Mouse (Mus musculus): ENCODE data around the gene Asic4.

Gene Asic4

GRCm38 (mm10) chr1:75463652-75464204 lies 13.5 kb downstream of the Asic4 start:
- DNase-seq (ENCODE audit: low spot score in 2 of 2), result no peak

- peak; percentile 79 to 88 for DNase-seq (ENCODE audit: low spot score in 2 of 2)
These were observed 17.1 kb downstream of the Asic4 start for GRCm38 (mm10) chr1:75467215-75467927.

GRCm38 (mm10) chr1:75469287-75469825 lies 19.1 kb downstream of the Asic4 start:
- no peak for DNase-seq (ENCODE audit: low spot score in 2 of 2)

- no peak for DNase-seq (ENCODE audit: low spot score in 2 of 2)
These were observed 26.2 kb downstream of the Asic4 start for GRCm38 (mm10) chr1:75476441-75476840.

- peak; percentile 86 to 88 for DNase-seq (ENCODE audit: low spot score in 2 of 2)
These were observed 27.2 kb downstream of the Asic4 start for GRCm38 (mm10) chr1:75477264-75477965.

GRCm38 (mm10) chr1:75477966-75478290 lies 27.7 kb downstream of the Asic4 start:
- DNase-seq (ENCODE audit: low spot score in 2 of 2), result peak in 1 of 2 experiments; percentile 25

- DNase-seq (ENCODE audit: low spot score in 2 of 2), result no peak
These were observed 28.3 kb downstream of the Asic4 start for GRCm38 (mm10) chr1:75478497-75478896.

GRCm38 (mm10) chr1:75478916-75479634 lies 28.8 kb downstream of the Asic4 start, which contains the start of the genes Chpf and Tmem198:
TSS of gene Chpf (minus strand) at chr1:75479307.
TSS of gene Tmem198 (plus strand) at chr1:75479532.
- DNase-seq (ENCODE audit: low spot score in 2 of 2), result peak; percentile 98

GRCm38 (mm10) chr1:75479635-75479989 lies 29.4 kb downstream of the Asic4 start:
- no peak for DNase-seq (ENCODE audit: low spot score in 2 of 2)

GRCm38 (mm10) chr1:75480036-75480435 lies 29.8 kb downstream of the Asic4 start:
- no peak for DNase-seq (ENCODE audit: low spot score in 2 of 2)

GRCm38 (mm10) chr1:75480735-75481134 lies 30.5 kb downstream of the Asic4 start:
- peak in 1 of 2 experiments; percentile 50 for DNase-seq (ENCODE audit: low spot score in 2 of 2)

- no peak for DNase-seq (ENCODE audit: low spot score in 2 of 2)
These were observed 36.3 kb downstream of the Asic4 start for GRCm38 (mm10) chr1:75486561-75486960.

GRCm38 (mm10) chr1:75487040-75487404 lies 36.8 kb downstream of the Asic4 start:
- DNase-seq (ENCODE audit: low spot score in 2 of 2), result no peak

GRCm38 (mm10) chr1:75487405-75488161 lies 37.3 kb downstream of the Asic4 start:
- peak; percentile 65 to 71 for DNase-seq (ENCODE audit: low spot score in 2 of 2)

- DNase-seq (ENCODE audit: low spot score in 2 of 2), result no peak
These were observed 40.7 kb downstream of the Asic4 start for GRCm38 (mm10) chr1:75490785-75491551.

- DNase-seq (ENCODE audit: low spot score in 2 of 2), result no peak
These were observed 42.4 kb downstream of the Asic4 start for GRCm38 (mm10) chr1:75492579-75493170.

GRCm38 (mm10) chr1:75494878-75495548 lies 44.8 kb downstream of the Asic4 start:
- DNase-seq (ENCODE audit: low spot score in 2 of 2), result peak in 1 of 2 experiments; percentile 51

GRCm38 (mm10) chr1:75498897-75499296 lies 48.7 kb downstream of the Asic4 start:
- no peak for DNase-seq (ENCODE audit: low spot score in 2 of 2)

- no peak for DNase-seq (ENCODE audit: low spot score in 2 of 2)
These were observed 49.2 kb downstream of the Asic4 start for GRCm38 (mm10) chr1:75499441-75499840.

GRCm38 (mm10) chr1:75501905-75502304 lies 51.7 kb downstream of the Asic4 start:
- DNase-seq (ENCODE audit: low spot score in 2 of 2), result no peak
